Mouse (Mus musculus): ENCODE measurements at regions not wholly inside any gene's neighbourhood (a gene's known extent, or its start where the extent isn't known, plus 50 kb on each side); places are given as distances from the start of the nearest gene placed in this dataset.

- ATAC-seq: peak; percentile 71; the same call in 1 of the 2 replicates
- Histone ChIP-seq H3K4me1 (peaks cover 8% of the 10 kb centered on the region; the same call in 1 of the 2 replicates), H3K4me2 (no peak overlapping the region), H3K36me3 (ENCODE audit: poor library complexity, severe bottlenecking) (no peaks in the 10 kb centered on the region), H3K9me3 (replicated peaks) (no peaks in the 10 kb centered on the region), H3K27ac (no peak overlapping the region), H3K27me3 (no peaks in the 10 kb centered on the region), H3K4me3 (no peak overlapping the region), H3K9ac (no peak overlapping the region)
- WGBS: 52% methylated on average over 6 of the region's 6 CpGs
Measured at GRCm38 (mm10) chr3:143512517-143513249, 630.9 kb upstream of the Pkn2 start.

GRCm38 (mm10) chr3:143509531-143509930 lies 627.7 kb upstream of the Pkn2 start:
- Histone ChIP-seq H3K4me1 (peaks cover 8% of the 10 kb centered on the region; the same call in 1 of the 2 replicates), H3K9ac (no peak overlapping the region), H3K4me2 (no peak overlapping the region), H3K36me3 (ENCODE audit: poor library complexity, severe bottlenecking) (no peaks in the 10 kb centered on the region), H3K27me3 (no peaks in the 10 kb centered on the region), H3K4me3 (no peak overlapping the region), H3K27ac (no peak overlapping the region), H3K9me3 (replicated peaks) (no peaks in the 10 kb centered on the region)
- WGBS: 45% methylated on average over 5 of the region's 5 CpGs
- no peak for ATAC-seq

GRCm38 (mm10) chr3:143508280-143508679 lies 626.5 kb upstream of the Pkn2 start:
- Histone ChIP-seq H3K4me2 (no peak overlapping the region), H3K4me1 (peaks cover 8% of the 10 kb centered on the region; the same call in 1 of the 2 replicates), H3K36me3 (ENCODE audit: poor library complexity, severe bottlenecking) (no peaks in the 10 kb centered on the region), H3K27ac (no peak overlapping the region), H3K9me3 (replicated peaks) (no peaks in the 10 kb centered on the region), H3K4me3 (no peak overlapping the region), H3K27me3 (no peaks in the 10 kb centered on the region), H3K9ac (no peak overlapping the region)
- WGBS: 67% methylated on average over 1 of the region's 1 CpGs
- 0 out of 2 replicates have a peak, but pooled peaks have one; percentile 48 for ATAC-seq

GRCm38 (mm10) chr3:143501017-143501416 lies 619.2 kb upstream of the Pkn2 start:
- 45% methylated on average over 2 of the region's 2 CpGs for WGBS
- H3K9ac ChIP-seq: no peak overlapping the region
- no peak overlapping the region for H3K4me3 ChIP-seq
- H3K27me3 ChIP-seq: no peaks in the 10 kb centered on the region
- ATAC-seq: no peak
- H3K27ac ChIP-seq: no peak overlapping the region
- H3K4me2 ChIP-seq: no peak overlapping the region
- 0 out of 2 replicates have a peak, but pooled peaks cover 3% of the 10 kb centered on the region for H3K4me1 ChIP-seq
- no peaks in the 10 kb centered on the region for H3K36me3 ChIP-seq (ENCODE audit: poor library complexity, severe bottlenecking)
- H3K9me3 ChIP-seq (replicated peaks): no peaks in the 10 kb centered on the region

GRCm38 (mm10) chr3:143495389-143495788 lies 613.6 kb upstream of the Pkn2 start:
- no peak overlapping the region for H3K4me2 ChIP-seq
- no peak overlapping the region for H3K4me3 ChIP-seq
- H3K4me1 ChIP-seq: 0 out of 2 replicates have a peak, but pooled peaks cover 3% of the 10 kb centered on the region
- no peak overlapping the region for H3K27ac ChIP-seq
- no peaks in the 10 kb centered on the region for H3K36me3 ChIP-seq (ENCODE audit: poor library complexity, severe bottlenecking)
- H3K9ac ChIP-seq: no peak overlapping the region
- WGBS: 97% methylated on average over 4 of the region's 4 CpGs
- H3K9me3 ChIP-seq (replicated peaks): no peaks in the 10 kb centered on the region
- no peaks in the 10 kb centered on the region for H3K27me3 ChIP-seq
- ATAC-seq: no peak

- 88% methylated on average over 8 of the region's 8 CpGs for WGBS
- no peak for ATAC-seq
- no peak overlapping the region for H3K9ac ChIP-seq
- H3K9me3 ChIP-seq (replicated peaks): no peaks in the 10 kb centered on the region
- no peak overlapping the region for H3K4me3 ChIP-seq
- H3K27ac ChIP-seq: no peak overlapping the region
- no peak overlapping the region for H3K4me2 ChIP-seq
- H3K27me3 ChIP-seq: no peaks in the 10 kb centered on the region
- H3K4me1 ChIP-seq: no peaks in the 10 kb centered on the region
- H3K36me3 ChIP-seq (ENCODE audit: poor library complexity, severe bottlenecking): no peaks in the 10 kb centered on the region
Measured at GRCm38 (mm10) chr3:143477916-143478610, 596.3 kb upstream of the Pkn2 start.

GRCm38 (mm10) chr3:143475461-143475860 lies 593.7 kb upstream of the Pkn2 start:
- H3K9me3 ChIP-seq (replicated peaks): no peaks in the 10 kb centered on the region
- ATAC-seq: no peak
- H3K27me3 ChIP-seq: no peaks in the 10 kb centered on the region
- H3K4me3 ChIP-seq: no peak overlapping the region
- no peak overlapping the region for H3K27ac ChIP-seq
- H3K9ac ChIP-seq: no peak overlapping the region
- WGBS: 62% methylated on average over 5 of the region's 5 CpGs
- no peak overlapping the region for H3K4me2 ChIP-seq
- no peaks in the 10 kb centered on the region for H3K36me3 ChIP-seq (ENCODE audit: poor library complexity, severe bottlenecking)
- H3K4me1 ChIP-seq: no peaks in the 10 kb centered on the region

- H3K4me2 ChIP-seq: no peak overlapping the region
- WGBS: 62% methylated on average over 7 of the region's 7 CpGs
- no peaks in the 10 kb centered on the region for H3K4me1 ChIP-seq
- H3K9ac ChIP-seq: no peak overlapping the region
- no peaks in the 10 kb centered on the region for H3K27me3 ChIP-seq
- no peak overlapping the region for H3K4me3 ChIP-seq
- no peaks in the 10 kb centered on the region for H3K9me3 ChIP-seq (replicated peaks)
- H3K27ac ChIP-seq: no peak overlapping the region
- no peaks in the 10 kb centered on the region for H3K36me3 ChIP-seq (ENCODE audit: poor library complexity, severe bottlenecking)
- ATAC-seq: no peak
Measured at GRCm38 (mm10) chr3:143447005-143447709, 565.4 kb upstream of the Pkn2 start.

GRCm38 (mm10) chr3:143417401-143417800 lies 535.6 kb upstream of the Pkn2 start:
- Histone ChIP-seq H3K4me1 (no peaks in the 10 kb centered on the region), H3K9me3 (replicated peaks) (no peaks in the 10 kb centered on the region), H3K4me2 (no peak overlapping the region), H3K36me3 (ENCODE audit: poor library complexity, severe bottlenecking) (no peaks in the 10 kb centered on the region), H3K27me3 (peaks cover 33% of the 10 kb centered on the region), H3K4me3 (no peak overlapping the region), H3K27ac (no peak overlapping the region), H3K9ac (no peak overlapping the region)
- 54% methylated on average over 6 of the region's 6 CpGs for WGBS
- no peak for ATAC-seq

- 25% methylated on average over 4 of the region's 4 CpGs for WGBS
- Histone ChIP-seq H3K36me3 (ENCODE audit: poor library complexity, severe bottlenecking) (no peaks in the 10 kb centered on the region), H3K27me3 (peaks cover 39% of the 10 kb centered on the region), H3K4me3 (no peak overlapping the region), H3K9ac (no peak overlapping the region), H3K4me2 (no peak overlapping the region), H3K4me1 (no peaks in the 10 kb centered on the region; the same call in 1 of the 2 replicates), H3K9me3 (replicated peaks) (no peaks in the 10 kb centered on the region), H3K27ac (no peak overlapping the region)
- peak; percentile 62; the same call in 1 of the 2 replicates for ATAC-seq
Measured at GRCm38 (mm10) chr3:143411655-143412054, 529.9 kb upstream of the Pkn2 start.

GRCm38 (mm10) chr3:143398966-143399365 lies 517.2 kb upstream of the Pkn2 start:
- no peaks in the 10 kb centered on the region for H3K9me3 ChIP-seq (replicated peaks)
- H3K36me3 ChIP-seq (ENCODE audit: poor library complexity, severe bottlenecking): no peaks in the 10 kb centered on the region
- no peaks in the 10 kb centered on the region for H3K4me1 ChIP-seq
- 57% methylated on average over 2 of the region's 2 CpGs for WGBS
- no peak overlapping the region for H3K27ac ChIP-seq
- no peak for ATAC-seq
- no peak overlapping the region for H3K9ac ChIP-seq
- H3K4me2 ChIP-seq: no peak overlapping the region
- H3K27me3 ChIP-seq: no peaks in the 10 kb centered on the region
- no peak overlapping the region for H3K4me3 ChIP-seq

GRCm38 (mm10) chr3:143384357-143384756 lies 502.6 kb upstream of the Pkn2 start:
- H3K4me2 ChIP-seq: no peak overlapping the region
- H3K27ac ChIP-seq: no peak overlapping the region
- no peaks in the 10 kb centered on the region for H3K36me3 ChIP-seq (ENCODE audit: poor library complexity, severe bottlenecking)
- H3K27me3 ChIP-seq: no peaks in the 10 kb centered on the region
- H3K4me3 ChIP-seq: no peak overlapping the region
- no peak for ATAC-seq
- 96% methylated on average over 1 of the region's 1 CpGs for WGBS
- H3K9ac ChIP-seq: no peak overlapping the region
- no peaks in the 10 kb centered on the region for H3K9me3 ChIP-seq (replicated peaks)
- 0 out of 2 replicates have a peak, but pooled peaks cover 1% of the 10 kb centered on the region for H3K4me1 ChIP-seq

All from forebrain, embryonic 13.5 days (tissue).